Mouse (Mus musculus) lung, postnatal 25 days (tissue): Measurements from ENCODE around the gene Ccdc51.

ENCODE experiments used
- DNase-seq: peaks from one replicate; pipeline ENCODE4 v3.0.0; 2022; ENCODE audit warnings: low spot score

Gene Ccdc51

GRCm38 (mm10) chr9:109082124-109082800, at the start of gene Ccdc51, which contains the start of gene Tma7:
Ccdc51 (plus strand) TSS chr9:109082493.
Tma7 (minus strand) TSS chr9:109082587.
- DNase-seq, result peak; percentile 91

GRCm38 (mm10) chr9:109038086-109038895, 44.0 kb upstream of the Ccdc51 start, which contains the start of gene Shisa5:
Shisa5 (plus strand) TSS chr9:109038565.
- peak; percentile 89 for DNase-seq

- peak; percentile 83 for DNase-seq
Measured at GRCm38 (mm10) chr9:109038901-109039364, 43.4 kb upstream of the Ccdc51 start.

- DNase-seq, result no peak
Measured at GRCm38 (mm10) chr9:109039681-109040080, 42.6 kb upstream of the Ccdc51 start.

GRCm38 (mm10) chr9:109040216-109040615, 42.1 kb upstream of the Ccdc51 start:
- no peak for DNase-seq

- peak; percentile 73 for DNase-seq
Measured at GRCm38 (mm10) chr9:109040906-109041305, 41.4 kb upstream of the Ccdc51 start.

GRCm38 (mm10) chr9:109041351-109041750, 40.9 kb upstream of the Ccdc51 start:
- no peak for DNase-seq

- DNase-seq, result peak; percentile 74
Measured at GRCm38 (mm10) chr9:109046306-109046705, 36.0 kb upstream of the Ccdc51 start.

GRCm38 (mm10) chr9:109049316-109049715, 33.0 kb upstream of the Ccdc51 start:
- DNase-seq, result no peak

GRCm38 (mm10) chr9:109049996-109050673, 32.2 kb upstream of the Ccdc51 start:
- no peak for DNase-seq

GRCm38 (mm10) chr9:109050674-109050997, 31.7 kb upstream of the Ccdc51 start:
- no peak for DNase-seq

- DNase-seq, result no peak
Measured at GRCm38 (mm10) chr9:109051011-109051501, 31.2 kb upstream of the Ccdc51 start.

- DNase-seq, result no peak
Measured at GRCm38 (mm10) chr9:109051651-109052489, 30.4 kb upstream of the Ccdc51 start.

- DNase-seq, result no peak
Measured at GRCm38 (mm10) chr9:109052490-109053260, 29.6 kb upstream of the Ccdc51 start.

GRCm38 (mm10) chr9:109053366-109053765, 28.9 kb upstream of the Ccdc51 start:
- no peak for DNase-seq

GRCm38 (mm10) chr9:109053851-109054250, 28.4 kb upstream of the Ccdc51 start:
- no peak for DNase-seq

- peak; percentile 90 for DNase-seq
Measured at GRCm38 (mm10) chr9:109054712-109055111, 27.6 kb upstream of the Ccdc51 start.

- no peak for DNase-seq
Measured at GRCm38 (mm10) chr9:109055271-109056030, 26.8 kb upstream of the Ccdc51 start.

GRCm38 (mm10) chr9:109056081-109056690, 26.1 kb upstream of the Ccdc51 start:
- DNase-seq, result no peak
